Mouse (Mus musculus) thymus, adult 18-20 months (tissue): ENCODE data around the gene Syne3.

Source experiments
- DNase-seq, 2 experiments: peaks; one replicate each; pipeline ENCODE4 v3.0.0; 2022; ENCODE audit warnings: mixed read lengths in 2 of 2

The Syne3 gene

GRCm38 (mm10) chr12:104919247-104919646 lies 90.4 kb downstream of the Syne3 start:
- DNase-seq, result no peak

- DNase-seq, result no peak
Observed at GRCm38 (mm10) chr12:104917927-104918326, 91.7 kb downstream of the Syne3 start.

DNA sequence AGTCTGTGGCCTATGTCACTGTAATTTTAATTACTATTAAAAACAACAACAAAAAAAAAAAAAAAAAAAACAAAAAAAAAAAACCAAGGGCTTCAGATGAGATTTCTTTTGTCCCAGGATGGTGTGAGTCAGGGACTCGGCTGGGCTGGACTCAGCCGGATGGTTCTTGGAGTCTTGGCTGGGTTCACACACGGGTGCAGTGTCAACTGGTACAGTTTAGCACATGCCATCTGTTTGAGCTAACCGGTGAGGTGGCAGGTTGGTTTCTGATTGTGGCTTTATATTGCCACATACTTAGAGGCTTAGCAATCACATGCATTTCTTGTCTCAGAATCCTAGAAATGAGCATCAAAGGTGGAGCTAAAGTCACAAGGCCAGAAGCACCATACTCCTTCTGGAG lies 92.3 kb downstream of the Syne3 start:
- DNase-seq, result no peak

- no peak for DNase-seq
Observed at GRCm38 (mm10) chr12:104916776-104917175, 92.8 kb downstream of the Syne3 start.

- no peak for DNase-seq
Observed at GRCm38 (mm10) chr12:104915681-104916080, 93.9 kb downstream of the Syne3 start.

DNA sequence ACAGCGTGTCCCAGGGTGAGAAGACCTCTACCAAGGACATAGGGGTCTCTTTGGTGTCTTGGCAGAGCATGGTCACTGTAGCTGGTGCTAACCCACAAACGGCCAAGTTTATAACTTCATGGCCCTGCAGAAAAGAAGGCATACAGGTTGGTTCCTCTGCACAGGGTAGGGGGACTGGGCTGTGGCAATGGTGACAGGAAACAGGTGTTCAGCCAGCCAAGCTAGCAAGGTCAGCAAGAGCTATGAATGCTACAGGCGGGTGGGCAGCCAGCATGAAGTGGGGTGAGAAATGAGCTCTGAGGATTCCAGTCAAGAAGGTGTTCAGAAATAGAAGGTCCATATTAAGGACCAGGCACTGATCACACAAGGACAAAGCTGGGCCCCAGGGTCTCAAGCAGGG lies 96.6 kb downstream of the Syne3 start:
- DNase-seq, result no peak

- no peak for DNase-seq
Observed at GRCm38 (mm10) chr12:104912281-104912933, 97.2 kb downstream of the Syne3 start.

DNA sequence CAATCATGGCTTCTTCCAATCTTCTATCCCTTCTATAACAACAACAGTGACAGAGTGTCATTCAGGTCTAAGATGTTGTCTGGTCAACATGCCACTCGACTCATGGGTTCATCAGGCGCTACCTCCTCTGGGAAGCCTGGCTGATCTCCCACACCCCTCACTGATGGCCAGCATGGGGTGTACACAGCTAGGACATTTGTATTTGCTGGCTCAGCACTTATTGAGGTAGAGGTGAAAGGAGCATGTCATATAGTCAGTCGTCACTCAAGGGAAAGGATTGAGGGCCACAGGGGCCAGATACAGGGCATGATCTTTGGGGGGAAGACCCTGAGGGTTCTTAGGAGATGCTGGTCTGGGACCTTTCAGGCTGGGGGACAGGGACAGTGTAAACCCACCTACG lies 99.9 kb downstream of the Syne3 start:
- DNase-seq, result no peak

- no peak for DNase-seq
Observed at GRCm38 (mm10) chr12:104908986-104909385, 100.6 kb downstream of the Syne3 start.

GRCm38 (mm10) chr12:104908024-104908781 lies 101.4 kb downstream of the Syne3 start:
- no peak for DNase-seq

- DNase-seq, result no peak
Observed at GRCm38 (mm10) chr12:104907133-104907532, 102.5 kb downstream of the Syne3 start.

DNA sequence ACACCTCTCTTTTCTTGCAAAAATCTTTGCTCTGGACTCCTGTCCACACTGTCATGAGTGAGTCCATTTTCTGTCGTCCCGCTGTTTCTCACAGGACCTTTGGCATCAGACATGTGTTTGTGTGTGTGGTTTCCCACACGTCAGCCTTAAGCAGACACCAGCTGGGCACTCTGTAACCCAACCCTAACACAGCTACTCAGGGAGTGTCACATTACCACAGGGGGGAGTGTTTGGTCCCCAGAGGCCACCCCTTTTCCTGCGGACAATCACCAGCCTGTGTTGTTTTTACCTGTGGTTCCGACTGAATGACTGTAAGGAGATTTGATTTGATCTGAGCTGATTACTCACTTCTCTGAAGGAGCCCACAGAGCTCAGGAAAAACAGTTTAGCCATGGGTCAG lies 105.5 kb downstream of the Syne3 start:
- DNase-seq, result no peak

- no peak for DNase-seq
Observed at GRCm38 (mm10) chr12:104902392-104903053, 107.1 kb downstream of the Syne3 start.

DNA sequence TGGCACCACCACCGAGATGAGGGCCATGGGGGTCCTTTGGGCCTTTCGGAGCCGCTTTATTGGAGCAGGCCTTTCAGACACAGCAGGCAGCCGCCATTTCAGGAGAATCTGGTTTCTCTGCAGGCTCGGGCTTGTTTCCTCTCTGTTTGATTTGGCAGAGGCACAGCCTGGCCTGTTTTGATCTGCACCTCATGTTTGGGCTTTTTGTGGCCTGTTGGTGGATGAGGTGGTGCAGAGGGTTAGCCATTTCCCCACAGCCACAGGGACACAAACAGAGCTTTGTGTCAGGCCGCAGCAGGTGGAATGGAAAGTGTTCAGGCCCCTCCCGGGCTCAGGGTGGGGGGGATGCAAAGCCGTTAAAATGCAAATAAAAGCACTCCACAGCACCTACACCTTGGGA lies 108.3 kb downstream of the Syne3 start:
- DNase-seq, result no peak

- DNase-seq, result no peak
Observed at GRCm38 (mm10) chr12:104899835-104900234, 109.8 kb downstream of the Syne3 start.

DNA sequence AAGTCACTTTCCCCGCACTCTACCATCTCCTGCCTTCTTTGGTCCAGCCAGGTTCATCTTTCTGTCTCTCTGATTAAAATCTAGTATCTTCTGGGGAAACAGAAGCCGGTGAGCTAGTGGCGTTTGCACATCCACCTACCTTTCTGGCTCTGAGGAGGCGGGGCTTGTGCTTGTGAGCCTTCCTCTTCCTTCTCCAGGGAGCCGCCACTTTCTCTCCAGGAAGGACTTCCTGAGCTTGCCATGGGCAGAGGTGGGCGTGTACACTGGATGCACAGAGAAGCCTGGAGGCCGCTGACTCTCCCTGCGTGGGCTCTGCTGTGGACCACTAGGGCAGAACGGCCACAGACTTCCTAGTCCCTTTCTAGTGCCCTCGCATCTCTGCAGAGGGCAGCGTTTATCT lies 110.4 kb downstream of the Syne3 start:
- no peak for DNase-seq

DNA sequence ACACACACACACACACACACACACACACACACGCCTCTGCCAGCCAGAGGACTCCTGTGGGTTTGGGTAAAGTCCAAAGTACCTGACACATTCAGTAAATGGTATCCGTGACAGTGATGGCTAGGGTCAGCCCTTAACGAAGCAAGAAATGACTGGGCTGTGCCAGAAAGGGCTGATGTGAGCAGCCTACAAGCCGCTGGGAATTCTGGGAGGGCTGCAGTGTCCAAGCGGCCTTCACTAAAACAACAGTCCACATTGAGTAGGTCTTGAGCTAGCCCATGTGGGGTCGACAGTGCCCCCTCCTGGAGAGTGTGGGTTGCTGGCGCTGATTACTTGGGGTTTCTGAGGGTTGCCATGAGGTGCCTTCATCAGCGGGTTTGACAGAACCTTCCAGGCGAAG lies 110.9 kb downstream of the Syne3 start:
- DNase-seq, result no peak

- DNase-seq, result no peak
Observed at GRCm38 (mm10) chr12:104897051-104897618, 112.5 kb downstream of the Syne3 start.

DNA sequence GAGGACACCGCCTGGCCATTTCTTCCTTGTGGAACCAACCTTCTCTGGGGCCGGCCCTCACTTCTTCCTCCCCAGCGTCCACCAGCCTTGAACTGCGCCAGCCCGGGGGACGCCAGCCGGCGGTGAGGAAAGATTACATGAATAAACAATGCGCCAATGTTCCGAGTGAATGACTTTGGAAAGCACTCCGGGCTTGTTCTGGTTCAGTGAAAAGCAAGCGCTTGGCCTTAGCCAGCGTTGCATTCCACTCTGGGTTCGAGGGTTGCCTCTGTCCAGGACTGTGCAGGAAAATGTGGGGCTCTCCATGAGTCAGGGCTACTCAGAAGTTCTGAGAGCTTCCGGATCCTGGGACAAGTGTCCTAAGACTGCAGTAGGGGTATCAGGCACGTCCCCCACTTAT lies 113.0 kb downstream of the Syne3 start:
- no peak for DNase-seq

GRCm38 (mm10) chr12:104892245-104892644 lies 117.4 kb downstream of the Syne3 start:
- DNase-seq, result no peak

DNA sequence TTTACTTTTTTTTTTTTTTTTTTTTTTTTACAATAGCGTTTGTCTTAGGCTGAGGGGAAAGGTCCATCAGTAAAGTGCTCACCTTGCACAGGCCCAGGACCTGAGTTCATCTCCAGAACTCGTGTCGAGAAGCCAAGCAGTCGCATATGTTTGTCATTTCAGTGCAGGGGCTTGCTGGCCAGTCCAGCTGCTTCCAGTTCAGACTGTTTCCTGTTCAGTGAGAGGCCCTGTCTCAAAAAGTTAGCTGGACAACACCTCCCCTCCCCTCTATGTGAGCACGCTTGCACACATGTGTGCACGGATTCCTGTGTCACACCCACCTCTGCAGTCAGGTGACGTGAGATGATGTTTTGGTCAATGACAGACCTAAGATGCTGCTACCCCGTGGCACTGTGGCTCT lies 119.5 kb downstream of the Syne3 start:
- DNase-seq, result no peak

- DNase-seq, result no peak
Observed at GRCm38 (mm10) chr12:104886104-104886503, 123.5 kb downstream of the Syne3 start.

GRCm38 (mm10) chr12:104882533-104882932 lies 127.1 kb downstream of the Syne3 start:
- DNase-seq, result no peak

DNA sequence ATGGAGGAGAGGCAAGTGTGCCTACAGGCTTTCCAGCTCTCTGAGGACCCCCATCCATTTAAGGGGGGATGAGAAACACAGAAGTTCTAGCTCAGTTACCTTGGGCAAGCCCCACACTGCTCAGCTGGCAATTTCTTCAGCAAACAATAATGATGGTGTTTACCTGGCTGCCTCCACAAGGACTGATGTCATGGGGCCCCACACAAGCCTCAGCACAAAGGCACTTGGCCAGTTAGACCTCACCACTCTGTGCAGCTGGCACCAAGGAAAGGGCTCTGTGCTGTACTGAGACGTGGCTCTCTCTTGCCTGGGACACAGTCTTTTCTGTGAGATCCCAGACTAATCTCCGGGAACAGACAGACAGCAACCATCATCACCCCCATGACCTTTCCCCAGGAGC lies 127.5 kb downstream of the Syne3 start:
- no peak for DNase-seq
